Mouse (Mus musculus): ENCODE measurements around the gene Sae1.
A peak's percentile ranks its signal among the peaks of the same experiment; 100 is the strongest.
"Not testable (repeated sequence)": the region's sequence is repeated elsewhere in the genome, so short reads cannot be mapped to it uniquely, and the experiment has no call there.

Sae1 gene

DNA sequence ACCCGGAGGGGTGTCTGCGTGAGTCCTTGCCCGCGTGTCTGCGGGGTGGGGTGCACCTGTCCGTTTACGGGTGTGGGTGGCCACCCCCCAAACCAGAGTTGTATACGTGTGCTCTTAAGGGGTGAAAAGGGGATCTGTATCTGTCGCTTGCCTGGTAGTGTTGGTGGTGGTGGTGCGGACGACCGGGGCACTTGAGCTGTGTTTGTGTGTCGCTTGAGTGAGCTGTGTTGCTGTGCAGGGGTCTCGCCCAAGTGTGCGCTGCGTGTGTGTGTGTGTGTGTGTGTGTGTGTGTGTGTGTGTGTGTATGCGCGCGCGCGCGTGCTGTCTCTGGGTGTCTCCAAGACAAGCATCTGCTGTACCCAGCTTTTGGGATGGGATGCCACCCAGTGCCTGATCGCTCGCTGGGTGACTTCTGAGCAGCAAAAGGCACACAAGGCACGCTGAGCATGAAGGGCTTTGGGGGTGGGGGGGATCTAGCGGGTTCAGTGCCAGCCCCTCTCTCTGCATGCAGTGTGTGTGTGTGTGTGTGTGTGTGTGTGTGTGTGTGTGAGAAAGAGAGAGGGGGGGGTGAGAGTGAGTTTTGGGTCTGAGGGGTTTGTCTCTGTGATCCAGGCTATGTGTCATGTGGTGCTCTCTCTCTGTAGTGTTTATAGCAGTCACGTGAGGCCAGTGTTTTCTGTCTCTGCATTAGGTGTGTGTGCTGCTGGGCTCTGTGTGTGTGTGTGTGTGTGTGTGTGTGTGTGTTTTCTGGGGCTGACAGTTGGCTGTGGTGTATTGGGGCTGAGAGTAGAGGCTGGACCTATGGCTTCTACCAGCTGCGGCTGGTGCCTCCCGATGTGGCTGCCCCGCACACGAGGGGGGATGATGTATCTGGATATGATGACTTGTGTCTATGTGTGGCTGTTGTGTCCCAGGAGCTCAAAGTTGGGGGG is 76.8 kb downstream of the Sae1 start:
- DNase-seq (ENCODE audit: low read depth, low spot score): no peak

DNA sequence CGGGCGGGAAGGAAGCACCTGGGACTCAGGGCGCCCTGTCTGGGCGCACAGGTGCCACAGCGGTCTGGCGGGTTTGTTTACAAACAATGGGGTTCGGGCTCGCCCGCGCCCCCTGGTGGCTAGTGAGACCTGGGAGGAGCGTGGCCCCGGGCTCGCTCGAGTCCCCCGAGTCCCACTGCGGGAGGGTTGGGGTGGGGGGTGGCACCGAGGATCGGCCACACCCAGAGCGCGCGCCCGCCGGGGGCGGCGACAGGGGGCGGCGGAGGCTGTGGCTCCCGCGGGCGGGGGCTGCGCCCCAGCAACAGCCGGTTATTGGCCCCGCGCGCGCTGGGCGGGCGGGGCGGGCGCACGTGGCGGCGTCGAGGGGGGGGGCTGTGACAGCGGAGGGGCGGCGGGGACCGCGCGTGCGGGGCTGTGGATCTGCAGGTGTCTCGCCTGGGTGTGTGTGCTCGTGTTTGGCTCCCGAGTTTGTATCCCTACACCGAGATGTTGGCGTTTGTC is 77.5 kb downstream of the Sae1 start:
- DNase-seq (ENCODE audit: low read depth, low spot score): peak; percentile 75

DNA sequence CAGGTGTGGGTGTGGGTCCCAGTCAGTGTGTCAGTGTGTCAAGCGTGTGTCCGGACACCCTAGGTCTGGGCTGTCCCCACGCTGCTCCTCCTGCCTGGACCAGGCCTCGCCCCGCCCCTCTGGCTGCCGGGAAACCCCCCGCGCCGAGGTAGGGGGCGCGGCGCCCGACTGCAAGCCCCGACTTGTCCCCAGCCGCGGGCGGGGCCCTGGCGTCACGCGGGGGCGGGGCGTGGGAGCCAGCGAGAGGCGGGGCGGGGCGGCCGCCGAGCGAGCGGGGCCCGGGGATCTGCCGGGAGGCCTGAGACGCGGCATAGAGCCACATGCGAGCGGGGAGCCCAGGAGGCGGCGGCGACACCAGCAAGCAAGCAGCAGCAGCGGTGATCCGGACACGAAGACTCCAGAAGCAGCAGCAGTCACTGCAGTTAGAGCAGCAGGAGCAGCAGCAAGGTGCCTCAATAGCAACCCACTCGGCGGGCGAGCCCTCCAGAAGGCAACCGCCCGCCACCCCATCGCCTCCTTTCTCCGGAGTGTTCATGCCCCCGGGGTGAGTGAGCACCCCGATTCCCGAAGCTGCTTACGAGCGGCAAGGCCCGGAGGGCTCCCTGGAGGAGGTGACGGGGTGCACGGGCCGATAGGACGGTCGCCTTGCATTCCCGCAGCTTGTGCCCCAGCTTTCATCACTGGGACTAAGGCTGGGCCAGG is 78.1 kb downstream of the Sae1 start:
- no peak for DNase-seq (ENCODE audit: low read depth, low spot score)

DNA sequence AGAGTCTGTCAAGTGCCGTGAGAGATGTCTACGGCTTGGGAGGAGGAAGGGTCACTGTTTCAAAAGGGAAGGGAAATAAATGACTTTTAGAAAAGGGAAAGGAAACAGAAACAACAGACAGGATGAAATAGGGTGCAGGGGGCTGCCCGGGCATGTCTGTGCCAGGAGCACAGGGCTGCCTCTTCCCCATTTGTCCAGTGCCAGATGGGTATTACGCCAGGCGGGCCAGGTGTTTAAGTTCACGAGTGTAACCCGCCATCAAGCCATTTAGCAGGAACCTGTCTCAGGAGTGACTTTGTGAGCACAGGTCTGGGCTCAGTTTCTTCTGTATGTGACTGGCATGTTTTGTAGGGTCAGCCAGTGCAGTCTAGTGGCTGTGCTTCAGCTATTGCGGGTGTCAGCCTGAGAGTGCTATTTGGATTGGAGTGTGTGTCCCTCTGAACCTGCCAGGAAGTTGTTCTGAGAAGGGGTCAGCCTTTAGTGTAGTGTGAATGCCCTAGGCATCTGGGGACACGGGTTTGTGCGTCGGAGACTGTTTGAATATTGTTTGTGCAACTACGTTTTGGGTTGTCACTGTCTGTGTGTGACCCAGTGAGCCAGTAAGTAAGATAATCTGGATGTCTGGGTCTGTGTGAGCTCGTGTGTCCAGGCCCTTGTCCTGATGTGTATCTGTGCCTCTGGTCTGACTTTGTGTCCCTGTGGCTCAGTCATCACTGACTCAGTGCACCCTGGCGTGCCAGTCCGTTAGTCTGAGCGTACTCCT is 78.9 kb downstream of the Sae1 start:
- no peak for DNase-seq (ENCODE audit: low read depth, low spot score)

GRCm38 (mm10) chr7:16308093-16308492 is 79.5 kb downstream of the Sae1 start, which contains the start of gene Bbc3:
Bbc3 (plus strand) TSS chr7:16308393.
- not testable (repeated sequence) for DNase-seq (ENCODE audit: low read depth, low spot score)

DNA sequence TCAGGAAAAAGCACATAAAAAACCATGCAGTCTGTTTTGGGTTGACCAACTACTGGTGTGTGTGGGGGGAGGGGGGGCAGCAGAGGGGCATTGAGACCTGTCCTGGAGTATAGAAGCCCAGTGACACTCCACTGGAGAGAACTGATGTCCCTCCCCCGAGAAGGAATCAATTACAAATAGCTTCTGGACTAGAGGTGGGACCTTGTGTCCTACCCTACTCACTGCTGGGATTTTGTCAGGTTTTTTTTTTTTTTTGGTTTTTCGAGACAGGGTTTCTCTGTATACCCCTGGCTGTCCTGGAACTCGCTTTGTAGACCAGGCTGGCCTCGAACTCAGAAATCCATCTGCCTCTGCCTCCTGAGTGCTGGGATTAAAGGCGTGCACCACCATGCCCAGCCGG is 80.5 kb downstream of the Sae1 start:
- not testable (repeated sequence) for DNase-seq (ENCODE audit: low read depth, low spot score)

- no peak for DNase-seq (ENCODE audit: low read depth, low spot score)
These were observed 88.1 kb downstream of the Sae1 start for GRCm38 (mm10) chr7:16299419-16300035.

GRCm38 (mm10) chr7:16298927-16299326 is 88.7 kb downstream of the Sae1 start:
- no peak for DNase-seq (ENCODE audit: low read depth, low spot score)

GRCm38 (mm10) chr7:16297616-16298015 is 90.0 kb downstream of the Sae1 start:
- no peak for DNase-seq (ENCODE audit: low read depth, low spot score)

DNA sequence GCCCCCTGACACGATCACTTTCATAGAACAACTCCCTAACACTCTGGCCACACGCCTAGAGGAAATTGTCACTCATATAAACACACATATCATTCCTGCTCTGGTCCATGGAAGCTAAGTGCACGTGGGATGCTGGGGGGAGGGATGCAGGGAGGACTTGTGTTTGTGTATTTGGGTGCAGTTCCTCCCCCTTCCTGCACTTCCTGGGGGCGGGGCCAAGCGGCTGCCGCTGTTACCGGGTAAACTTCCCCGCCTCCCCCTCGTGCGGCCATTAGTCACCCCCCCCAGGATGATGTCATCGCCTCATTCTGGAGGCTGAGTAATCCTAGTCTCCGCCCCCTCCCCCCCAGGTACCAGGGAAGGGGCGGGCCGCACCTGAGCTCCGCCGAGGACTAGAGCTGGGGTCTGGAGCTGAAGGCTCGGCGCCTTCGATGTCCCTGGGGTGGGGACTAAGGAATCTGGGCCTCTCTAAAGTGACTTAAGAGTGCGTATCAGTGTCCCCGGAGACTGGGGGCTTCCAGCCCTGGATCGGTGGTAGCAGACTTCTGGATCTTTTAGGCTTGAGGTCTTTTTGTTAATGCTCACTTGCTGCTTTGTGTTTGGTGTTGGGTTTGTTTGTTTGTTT is 90.7 kb downstream of the Sae1 start:
- peak; percentile 76 for DNase-seq (ENCODE audit: low read depth, low spot score)

GRCm38 (mm10) chr7:16296146-16296545 is 91.5 kb downstream of the Sae1 start:
- DNase-seq (ENCODE audit: low read depth, low spot score): no peak

GRCm38 (mm10) chr7:16295321-16295900 is 92.2 kb downstream of the Sae1 start:
- DNase-seq (ENCODE audit: low read depth, low spot score): no peak

DNA sequence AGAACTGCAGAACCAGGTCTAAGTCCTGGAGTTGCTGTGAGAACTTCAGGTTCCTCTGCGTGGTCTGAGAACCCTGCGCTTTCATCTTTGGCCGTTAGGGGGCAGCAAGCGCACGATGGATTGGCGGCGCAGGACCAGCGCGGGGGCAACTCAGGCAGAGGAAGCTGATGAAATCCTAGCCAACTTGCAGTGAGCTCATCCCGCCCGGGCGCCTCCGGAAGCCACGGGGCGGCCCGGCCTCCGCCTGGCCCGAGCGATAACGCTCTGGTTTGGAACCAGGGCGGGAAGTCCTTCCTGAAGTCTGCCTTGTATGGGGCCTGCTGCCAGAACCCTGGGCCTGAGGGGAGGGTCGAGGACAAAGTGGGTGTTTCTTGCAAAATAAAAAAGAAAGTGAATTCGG is 92.8 kb downstream of the Sae1 start:
- DNase-seq (ENCODE audit: low read depth, low spot score): peak; percentile 83

GRCm38 (mm10) chr7:16294346-16294745 is 93.3 kb downstream of the Sae1 start:
- DNase-seq (ENCODE audit: low read depth, low spot score): no peak

- no peak for DNase-seq (ENCODE audit: low read depth, low spot score)
These were observed 99.8 kb downstream of the Sae1 start for GRCm38 (mm10) chr7:16287791-16288190.

DNA sequence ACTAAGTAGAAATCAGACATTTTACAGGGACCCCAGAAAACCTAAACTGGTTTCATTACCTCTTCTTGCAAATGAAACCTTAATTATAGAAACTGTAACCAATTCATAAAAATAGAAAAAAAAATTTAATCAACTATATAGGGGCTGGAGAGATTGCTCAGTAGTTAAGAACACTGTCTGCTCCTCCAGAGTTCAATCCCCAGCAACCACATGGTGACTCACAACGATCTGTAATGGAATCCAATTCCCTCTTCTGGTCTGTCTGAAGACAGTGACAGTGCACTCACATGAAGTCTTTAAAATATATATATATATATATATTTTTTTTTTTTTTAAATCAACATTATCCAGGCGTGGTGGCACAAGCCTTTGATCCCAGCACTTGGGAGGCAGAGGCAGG is 100.6 kb downstream of the Sae1 start:
- DNase-seq (ENCODE audit: low read depth, low spot score): no peak

GRCm38 (mm10) chr7:16286026-16286961 is 101.3 kb downstream of the Sae1 start, which contains the start of gene Ccdc9:
Ccdc9 (minus strand) TSS chr7:16286795.
- peak; percentile 93 for DNase-seq (ENCODE audit: low read depth, low spot score)

DNA sequence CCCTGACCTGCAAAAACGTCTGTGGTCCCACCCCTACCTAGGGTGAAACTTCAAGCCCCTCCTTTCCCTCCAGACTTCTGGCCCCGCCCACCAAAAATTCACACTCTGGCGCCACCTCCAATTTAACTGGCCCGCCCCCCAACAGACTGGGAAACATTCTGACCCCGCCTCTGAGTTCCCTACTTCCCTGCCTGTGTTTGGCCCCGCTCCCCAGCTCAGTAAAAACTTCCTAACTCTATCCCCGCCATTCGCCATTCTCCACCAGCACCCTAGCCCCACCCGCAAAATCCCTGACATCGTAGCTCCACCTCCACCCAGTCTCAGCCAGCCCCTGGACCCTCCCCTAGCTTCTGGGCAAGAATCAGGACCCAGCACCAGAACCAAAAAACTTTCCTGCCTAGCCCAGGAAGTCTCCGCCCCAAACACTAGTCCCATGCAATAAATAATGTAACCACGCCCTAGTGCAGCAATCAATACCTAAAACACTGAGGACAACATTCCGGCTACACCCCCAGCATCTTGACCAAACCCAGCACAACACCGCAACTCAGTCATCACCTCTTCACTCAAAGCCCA is 102.1 kb downstream of the Sae1 start:
- DNase-seq (ENCODE audit: low read depth, low spot score): no peak

- DNase-seq (ENCODE audit: low read depth, low spot score): no peak
These were observed 102.7 kb downstream of the Sae1 start for GRCm38 (mm10) chr7:16284904-16285303.
